Comparison of ENCODE assay signal across 20 mouse cellular contexts in the genomic region with DNA sequence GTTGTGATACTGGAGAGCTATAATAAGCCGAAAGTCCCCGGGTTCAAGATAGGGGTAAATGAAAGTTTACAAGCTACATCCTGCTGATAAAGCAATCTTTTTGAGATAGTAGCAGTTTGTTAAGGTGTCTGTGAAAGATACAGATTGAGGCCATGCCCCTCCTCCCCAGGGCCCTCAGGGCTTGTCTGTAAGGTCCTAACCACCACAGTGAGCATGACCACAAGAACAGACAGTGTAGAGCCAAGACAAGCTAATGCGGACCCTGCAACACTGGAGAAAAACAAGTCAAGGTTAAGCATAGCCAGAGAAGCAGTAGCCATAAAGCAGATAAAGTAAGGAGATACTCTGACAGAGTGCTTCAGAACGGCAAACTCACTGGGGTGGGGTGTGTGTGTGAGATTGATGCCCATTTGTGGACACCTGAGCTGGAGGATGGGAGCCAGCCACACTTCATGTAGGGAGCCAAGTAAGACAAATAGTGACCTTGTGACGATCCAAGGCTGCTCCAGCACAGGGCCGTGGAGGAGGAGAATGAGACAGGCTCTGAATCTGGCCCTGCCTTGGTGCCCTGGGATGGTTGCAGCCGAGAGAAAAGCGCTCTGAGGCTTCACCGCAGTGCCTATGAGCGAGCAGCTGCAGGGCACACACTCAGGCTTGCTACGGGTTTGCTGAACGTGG.
DNase-seq lines count a peak whose midpoint lies in the region; ATAC-seq and TF ChIP-seq lines count a peak whose summit lies in the region.
"Had no signal": no experiment of that assay in that cellular context is flagged by ENCODE, and none has a peak within 500 bp of the region (broad histone marks: within the 10 kb centered on the region; RNA-seq: fewer than 3 reads in every experiment).

No protein-coding gene starts in this region.

- H3K4me2 ChIP-seq in hindbrain, embryonic 13.5 days, result no peak overlapping the region
- H3K4me2 ChIP-seq in hindbrain, postnatal 0 days (ENCODE audit: low read depth, low read length), result no peak overlapping the region
- H3K4me2 ChIP-seq: heart, embryonic 12.5 days; limb, embryonic 12.5 days; liver, embryonic 15.5 days; neural tube, embryonic 13.5 days had no signal

- 0 out of 2 replicates have a peak overlapping the region, but pooled peaks have one; percentile 13 for H3K9ac ChIP-seq in hindbrain, embryonic 13.5 days
- no peak overlapping the region for H3K9ac ChIP-seq in hindbrain, postnatal 0 days (replicated peaks; ENCODE audit: low read length)
- H3K9ac ChIP-seq: heart, embryonic 12.5 days; limb, embryonic 12.5 days; liver, embryonic 15.5 days; neural tube, embryonic 13.5 days had no signal

- H3K27ac ChIP-seq in hindbrain, embryonic 13.5 days, result no peak overlapping the region
- H3K27ac ChIP-seq in hindbrain, postnatal 0 days, result no peak overlapping the region
- H3K27ac ChIP-seq: limb, embryonic 12.5 days; liver, embryonic 15.5 days; neural tube, embryonic 13.5 days had no signal

- no peak for DNase-seq in hindbrain, postnatal 0 days (ENCODE audit: low spot score)
- peak; percentile 24 for DNase-seq in adrenal gland, adult 8-10 months
- peak; percentile 19 for DNase-seq in adrenal gland, postnatal 25 days
- DNase-seq in left cerebral cortex, postnatal 25 days (ENCODE audit: low spot score in 2 of 2), result no peak
- DNase-seq in thymus, postnatal 4 days, result no peak
- DNase-seq: cerebellum, adult 9-10 months; heart, postnatal 36 days; kidney, adult 18-20 months; kidney, postnatal 25 days; thymus, adult 18-20 months had no signal

- 78% methylated on average over 12 of the region's 12 CpGs for WGBS in hindbrain, embryonic 13.5 days
- 75% methylated on average over 12 of the region's 12 CpGs for WGBS in hindbrain, postnatal 0 days

- no peak overlapping the region for H3K4me3 ChIP-seq in hindbrain, embryonic 13.5 days
- H3K4me3 ChIP-seq in hindbrain, postnatal 0 days (ENCODE audit: low read length), result no peak overlapping the region
- H3K4me3 ChIP-seq: heart, embryonic 12.5 days; limb, embryonic 12.5 days; liver, embryonic 15.5 days; neural tube, embryonic 13.5 days had no signal

- ATAC-seq in hindbrain, embryonic 13.5 days (ENCODE audit: low FRiP score), result no peak
- ATAC-seq in hindbrain, postnatal 0 days, result no peak
- peak; percentile 86 for ATAC-seq in megakaryocyte progenitor cell, adult 5-6 weeks (replicated peaks; ENCODE audit: poor library complexity)
- ATAC-seq: CD4-positive, CD25-positive, alpha-beta regulatory T cell, adult 4 months; forebrain, embryonic 14.5 days; lung, postnatal 0 days had no signal

- no peak for TF ChIP-seq CTCF in hindbrain, postnatal 0 days (IDR thresholded peaks at IDR 0.05; ENCODE audit: low read depth)

- intact Hi-C loops in left cerebral cortex, postnatal 25 days (cut with DNase I), result no loop called here

- H3K4me1 ChIP-seq in hindbrain, embryonic 13.5 days (replicated peaks), result peaks cover 17% of the 10 kb centered on the region
- H3K4me1 ChIP-seq in hindbrain, postnatal 0 days (ENCODE audit: insufficient read depth, low read length), result no peaks in the 10 kb centered on the region
- H3K4me1 ChIP-seq: limb, embryonic 12.5 days; liver, embryonic 15.5 days had no signal

- H3K9me3 ChIP-seq in hindbrain, embryonic 13.5 days, result no peaks in the 10 kb centered on the region
- no peaks in the 10 kb centered on the region for H3K9me3 ChIP-seq in hindbrain, postnatal 0 days (ENCODE audit: low read length)
- H3K9me3 ChIP-seq: heart, embryonic 12.5 days; limb, embryonic 12.5 days; liver, embryonic 15.5 days; neural tube, embryonic 13.5 days had no signal

- H3K27me3 ChIP-seq in hindbrain, embryonic 13.5 days, result no peaks in the 10 kb centered on the region
- no peaks in the 10 kb centered on the region for H3K27me3 ChIP-seq in hindbrain, postnatal 0 days (ENCODE audit: insufficient read depth, low read length)
- H3K27me3 ChIP-seq: heart, embryonic 12.5 days; limb, embryonic 12.5 days; liver, embryonic 15.5 days; neural tube, embryonic 13.5 days had no signal

- peaks cover 10% of the 10 kb centered on the region for H3K36me3 ChIP-seq in hindbrain, embryonic 13.5 days
- no peaks in the 10 kb centered on the region for H3K36me3 ChIP-seq in hindbrain, postnatal 0 days (ENCODE audit: insufficient read depth, low read length)
- H3K36me3 ChIP-seq: G1E; heart, embryonic 12.5 days; limb, embryonic 12.5 days; liver, embryonic 15.5 days had no signal

Comparison
In these comparisons a context has a peak if more than half of its experiments do, and no peak if none do; other contexts are left out.
1. DNase-seq: peak in adrenal gland, adult 8-10 months (single experiment) and adrenal gland, postnatal 25 days (single experiment); none in hindbrain, postnatal 0 days (single experiment), left cerebral cortex, postnatal 25 days (0 of 2) and thymus, postnatal 4 days (single experiment).